ENCODE assay signal across 14 mouse cellular contexts in the genomic region with DNA sequence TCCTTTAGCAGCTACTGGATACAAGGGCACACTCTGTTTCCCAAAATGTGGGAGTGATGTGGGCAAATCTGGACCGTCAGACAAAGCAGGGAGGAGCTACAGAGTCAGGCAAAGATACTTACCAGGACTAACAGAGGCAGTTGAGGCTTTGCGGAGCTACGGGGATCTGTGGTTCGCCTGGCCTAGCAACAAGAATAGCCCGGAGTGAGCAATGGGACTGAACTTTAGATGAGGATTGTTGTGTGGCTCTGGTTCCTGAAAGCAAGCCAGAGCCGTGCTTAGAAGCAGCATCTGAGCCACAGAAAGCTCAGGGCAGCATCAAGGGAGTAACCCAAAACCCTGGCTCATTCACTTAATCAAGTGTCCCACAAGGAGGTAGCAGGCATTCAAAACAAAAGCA. TPM values are rescaled to one million over a fixed set of nuclear protein-coding genes. Genes with fewer than 3 reads are reported as not detected.
DNase-seq lines count a peak whose midpoint lies in the region; ATAC-seq and TF ChIP-seq lines count a peak whose summit lies in the region.
"Had no signal": no experiment of that assay in that cellular context is flagged by ENCODE, and none has a peak within 500 bp of the region (broad histone marks: within the 10 kb centered on the region; RNA-seq: fewer than 3 reads in every experiment).

No protein-coding gene starts in this region.

- no peak overlapping the region for H3K4me2 ChIP-seq in heart, embryonic 13.5 days
- H3K4me2 ChIP-seq in forebrain, embryonic 16.5 days (ENCODE audit: low read length): no peak overlapping the region

- H3K27me3 ChIP-seq in heart, embryonic 13.5 days (replicated peaks): no peaks in the 10 kb centered on the region
- no peaks in the 10 kb centered on the region for H3K27me3 ChIP-seq in forebrain, embryonic 16.5 days (replicated peaks; ENCODE audit: control insufficient read depth, insufficient read depth, low read length)

- H3K4me3 ChIP-seq in heart, embryonic 13.5 days: no peak overlapping the region
- no peak overlapping the region for H3K4me3 ChIP-seq in forebrain, embryonic 16.5 days (replicated peaks; ENCODE audit: low read length)
- H3K4me3 ChIP-seq: heart, embryonic 10.5 days; hindbrain, embryonic 10.5 days had no signal

- no peak for DNase-seq in heart, adult 18-20 months
- peak; percentile 78 for DNase-seq in MN1 (ENCODE audit: low spot score)
- DNase-seq in brain, embryonic 14.5 days (ENCODE audit: low read depth): peak; percentile 61
- DNase-seq in lung, adult 18-20 months: no peak
- no peak for DNase-seq in cerebellum, adult 9-10 months
- DNase-seq: adrenal gland, adult 2 months; cerebellum, postnatal 14 days; kidney, adult 18-20 months; lung, adult 2 months had no signal

- no peak overlapping the region for H3K27ac ChIP-seq in heart, embryonic 13.5 days (replicated peaks)
- H3K27ac ChIP-seq in forebrain, embryonic 16.5 days (ENCODE audit: low read length): no peak overlapping the region
- H3K27ac ChIP-seq: heart, embryonic 10.5 days; hindbrain, embryonic 10.5 days had no signal

- WGBS in heart, embryonic 13.5 days: 62% methylated on average over 6 of the region's 6 CpGs
- WGBS in forebrain, embryonic 16.5 days: 32% methylated on average over 6 of the region's 6 CpGs

- H3K9ac ChIP-seq in heart, embryonic 13.5 days: peak overlapping the region; percentile 33; the same call in 1 of the 2 replicates
- H3K9ac ChIP-seq in forebrain, embryonic 16.5 days (replicated peaks; ENCODE audit: low read depth, low read length): no peak overlapping the region

- no peak for TF ChIP-seq POLR2A in brain, embryonic 14.5 days (IDR thresholded peaks at IDR 0.05; ENCODE audit: borderline replicate concordance, extremely low read depth, insufficient read depth, insufficient read length, poor library complexity, severe bottlenecking)

- H3K9me3 ChIP-seq in heart, embryonic 13.5 days: no peaks in the 10 kb centered on the region
- no peaks in the 10 kb centered on the region for H3K9me3 ChIP-seq in forebrain, embryonic 16.5 days (ENCODE audit: control insufficient read depth, low read length)
- H3K9me3 ChIP-seq: heart, embryonic 10.5 days; hindbrain, embryonic 10.5 days had no signal

- no peak for TF ChIP-seq CTCF in brain, embryonic 14.5 days (IDR thresholded peaks at IDR 0.05; ENCODE audit: borderline replicate concordance, extremely low read depth, insufficient read depth, insufficient read length)

- H3K36me3 ChIP-seq in heart, embryonic 13.5 days: no peaks in the 10 kb centered on the region
- no peaks in the 10 kb centered on the region for H3K36me3 ChIP-seq in forebrain, embryonic 16.5 days (ENCODE audit: control insufficient read depth, insufficient read depth)
- H3K36me3 ChIP-seq: heart, embryonic 10.5 days; hindbrain, embryonic 10.5 days had no signal

- ATAC-seq in heart, embryonic 13.5 days (ENCODE audit: extremely low read depth, insufficient number of reproducible peaks, low FRiP score, low TSS enrichment): no peak
- 0 out of 2 replicates have a peak, but pooled peaks have one; percentile 31 for ATAC-seq in forebrain, embryonic 16.5 days
- ATAC-seq in CD4-positive, CD25-positive, alpha-beta regulatory T cell, adult 4 months: no peak

- peaks cover 26% of the 10 kb centered on the region for H3K4me1 ChIP-seq in heart, embryonic 13.5 days
- H3K4me1 ChIP-seq in forebrain, embryonic 16.5 days (replicated peaks; ENCODE audit: control insufficient read depth, insufficient read depth, low read length): peaks cover 5% of the 10 kb centered on the region; the same call in 1 of the 2 replicates

RNA-seq across cellular contexts. Expression of gene Erbin, which starts 49.6 kb away (rescaled TPM):
- 9.3 and 10.0 TPM in 2 replicates for polyA plus RNA-seq in heart, embryonic 13.5 days (2015; fragmentation: Nextera tagmentation; extraction: Ambion mirVana)
- total RNA-seq in heart, adult 18-20 months (2021): 10 to 100 TPM; 42.5 to 47.2 TPM
- polyA plus RNA-seq in brain, embryonic 14.5 days (2012; rRNA removed): 23.7 and 31.1 TPM in 2 replicates
- polyA plus RNA-seq in forebrain, embryonic 16.5 days (2015; fragmentation: Nextera tagmentation; extraction: Ambion mirVana): 8.8 and 10.2 TPM in 2 replicates
- 10 to 100 TPM; 31.4 to 43.7 TPM for polyA plus RNA-seq in CD4-positive, CD25-positive, alpha-beta regulatory T cell, adult 4 months (2017; shearing (Covaris generic))

Comparison
In these comparisons a context has a peak if more than half of its experiments do, and no peak if none do; other contexts are left out.
1. DNase-seq: peak in MN1 (single experiment) and brain, embryonic 14.5 days (single experiment); none in heart, adult 18-20 months (0 of 2), lung, adult 18-20 months (0 of 2) and cerebellum, adult 9-10 months (single experiment).